Mouse (Mus musculus) limb, embryonic 14.5 days (tissue): ENCODE results near the gene Cygb. TPM values are rescaled to one million over a fixed set of nuclear protein-coding genes. Genes with fewer than 3 reads are reported as not detected.

Experiments used
- ATAC-seq: fragments of 200-750 bp; cut with Nextera tagmentation; 2 replicates; pipeline ENCODE4 v1.8.0; 2017; ENCODE audit warnings: low read depth, moderate number of reproducible peaks, moderate TSS enrichment; ENCODE audit not compliant: low FRiP score
- DNase-seq: peaks from one replicate; pipeline ENCODE4 v3.0.0-alpha.2; 2015; ENCODE audit warnings: low spot score
- H3K27ac ChIP-seq: fragments of 300-500 bp; sonication (generic); replicated peaks from 2 replicates; pipeline ENCODE4 v1.5.1; 2014; ENCODE audit warnings: low read depth, mild to moderate bottlenecking, low read length, moderate library complexity, mixed read lengths
- H3K27me3 ChIP-seq: fragments of 300-500 bp; sonication (generic); 2 replicates; pipeline ENCODE4 v1.6.1; 2014; ENCODE audit warnings: low read length, mixed read lengths; ENCODE audit not compliant: control insufficient read depth, insufficient read depth
- H3K36me3 ChIP-seq: fragments of 300-500 bp; sonication (generic); 2 replicates; pipeline ENCODE4 v1.6.1; 2014; ENCODE audit warnings: mild to moderate bottlenecking, low read length, moderate library complexity, mixed read lengths; ENCODE audit not compliant: control insufficient read depth, insufficient read depth
- H3K4me1 ChIP-seq: fragments of 300-500 bp; sonication (generic); 2 replicates; pipeline ENCODE4 v1.6.1; 2014; ENCODE audit warnings: antibody characterized with exemption, low read length, mixed read lengths; ENCODE audit not compliant: control insufficient read depth, insufficient read depth
- H3K4me2 ChIP-seq: fragments of 300-500 bp; sonication (generic); replicated peaks from 2 replicates; pipeline ENCODE4 v1.6.1; 2014; ENCODE audit warnings: low read depth, mild to moderate bottlenecking, low read length, moderate library complexity; ENCODE audit not compliant: severe bottlenecking
- H3K4me3 ChIP-seq: fragments of 300-500 bp; sonication (generic); replicated peaks from 2 replicates; pipeline ENCODE4 v1.5.1; 2014; ENCODE audit warnings: low read length
- H3K9ac ChIP-seq: fragments of 300-500 bp; sonication (generic); 2 replicates; pipeline ENCODE4 v1.6.1; 2014; ENCODE audit warnings: mild to moderate bottlenecking, low read depth, low read length, moderate library complexity; ENCODE audit not compliant: severe bottlenecking
- H3K9me3 ChIP-seq: fragments of 300-500 bp; sonication (generic); 2 replicates; pipeline ENCODE4 v1.6.1; 2016; ENCODE audit warnings: low read length; ENCODE audit not compliant: control insufficient read depth
- POLR2A ChIP-seq: fragments of 200-500 bp; IDR thresholded peaks from 2 replicates; pipeline ENCODE4 v1.8.0; 2012; ENCODE audit warnings: inconsistent platforms, mild to moderate bottlenecking, moderate library complexity, borderline replicate concordance; ENCODE audit not compliant: insufficient read depth, insufficient read length; ENCODE audit errors: extremely low read depth
- WGBS: fragments of 180-500 bp; shearing (Covaris S2); extraction: QIAGEN DNeasy Blood & Tissue Kit; methylation state at CpG from one replicate; pipeline ENCODE4 v1.1.7; 2014; 5-methylcytosine and 5-hydroxymethylcytosine counted together
- polyA plus RNA-seq, 2 experiments: library from polyadenylated mRNA; depleted of rRNA in 1 of 2; stranded (reverse) in 1 of 2; unstranded in 1 of 2; fragments of >200 nt; fragmentation: Nextera tagmentation in 1 of 2; extraction: Ambion mirVana in 1 of 2; gene quantifications; 2 replicates each; pipeline versions ENCODE4 v1.2.1 to v1.2.3; 2012 to 2014

Gene Cygb
- polyA plus RNA-seq, 2 experiments, result 12.3 to 13.4 TPM

- no peak for DNase-seq
- Histone ChIP-seq H3K36me3 (no peaks in the 10 kb centered on the region), H3K9ac (no peak overlapping the region), H3K4me1 (peaks cover 10% of the 10 kb centered on the region), H3K9me3 (no peaks in the 10 kb centered on the region), H3K27me3 (peaks cover 26% of the 10 kb centered on the region), H3K27ac (no peak overlapping the region), H3K4me3 (no peak overlapping the region), H3K4me2 (peak overlapping the region; percentile 86)
- ATAC-seq, result no peak
- 64% methylated on average over 25 of the region's 25 CpGs for WGBS
- TF ChIP-seq POLR2A, result no peak
Measured at GRCm38 (mm10) chr11:116652330-116653098, 1.6 kb downstream of the Cygb start.

GRCm38 (mm10) chr11:116651339-116651738 lies 2.8 kb downstream of the Cygb start:
- DNase-seq (no peak), ATAC-seq (no peak)
- H3K9me3 ChIP-seq, result no peaks in the 10 kb centered on the region
- H3K4me1 ChIP-seq, result peaks cover 14% of the 10 kb centered on the region
- H3K36me3 ChIP-seq, result no peaks in the 10 kb centered on the region
- no peak overlapping the region for H3K4me2 ChIP-seq
- TF ChIP-seq POLR2A, result no peak
- H3K27me3 ChIP-seq, result peaks cover 26% of the 10 kb centered on the region
- no peak overlapping the region for H3K4me3 ChIP-seq
- H3K9ac ChIP-seq, result no peak overlapping the region
- WGBS, result 72% methylated on average over 8 of the region's 8 CpGs
- H3K27ac ChIP-seq, result no peak overlapping the region

GRCm38 (mm10) chr11:116650811-116651210 lies 3.3 kb downstream of the Cygb start:
- WGBS, result 76% methylated on average over 8 of the region's 8 CpGs
- no peak for DNase-seq
- H3K4me1 ChIP-seq, result peaks cover 14% of the 10 kb centered on the region
- no peaks in the 10 kb centered on the region for H3K9me3 ChIP-seq
- no peak overlapping the region for H3K4me3 ChIP-seq
- H3K36me3 ChIP-seq, result no peaks in the 10 kb centered on the region
- no peak overlapping the region for H3K9ac ChIP-seq
- no peak for TF ChIP-seq POLR2A
- no peak overlapping the region for H3K4me2 ChIP-seq
- H3K27me3 ChIP-seq, result peaks cover 26% of the 10 kb centered on the region
- H3K27ac ChIP-seq, result no peak overlapping the region
- ATAC-seq, result no peak

GRCm38 (mm10) chr11:116649711-116650337 lies 4.3 kb downstream of the Cygb start:
- 86% methylated on average over 12 of the region's 13 CpGs for WGBS
- peaks cover 20% of the 10 kb centered on the region for H3K4me1 ChIP-seq

GRCm38 (mm10) chr11:116648976-116649375 lies 5.1 kb downstream of the Cygb start:
- Histone ChIP-seq H3K27ac (no peak overlapping the region), H3K4me2 (no peak overlapping the region), H3K9me3 (no peaks in the 10 kb centered on the region), H3K27me3 (peaks cover 15% of the 10 kb centered on the region), H3K4me1 (peaks cover 21% of the 10 kb centered on the region), H3K36me3 (no peaks in the 10 kb centered on the region), H3K4me3 (no peak overlapping the region), H3K9ac (no peak overlapping the region)
- no peak for ATAC-seq
- no peak for DNase-seq
- WGBS, result 68% methylated on average over 10 of the region's 10 CpGs
- no peak for TF ChIP-seq POLR2A

More at GRCm38 (mm10) chr11:116649711-116650337, 4.3 kb downstream of the Cygb start:
- H3K9me3 ChIP-seq, result no peaks in the 10 kb centered on the region
- no peak overlapping the region for H3K4me3 ChIP-seq
- DNase-seq (no peak), ATAC-seq (no peak)
- no peak for TF ChIP-seq POLR2A
- no peaks in the 10 kb centered on the region for H3K36me3 ChIP-seq
- H3K4me2 ChIP-seq, result no peak overlapping the region
- H3K27me3 ChIP-seq, result peaks cover 23% of the 10 kb centered on the region
- H3K27ac ChIP-seq, result no peak overlapping the region
- no peak overlapping the region for H3K9ac ChIP-seq
